Mouse (Mus musculus) intestine, embryonic 15.5 days (tissue): ENCODE results near the gene Orm2. TPM values are rescaled to one million over a fixed set of nuclear protein-coding genes. Genes with fewer than 3 reads are reported as not detected.

Experiments used
- ATAC-seq: fragments of 200-750 bp; cut with Nextera tagmentation; 2 replicates; pipeline ENCODE4 v1.8.0; 2017; ENCODE audit warnings: moderate TSS enrichment, moderate library complexity
- H3K27ac ChIP-seq: fragments of 300-500 bp; sonication (generic); 2 replicates; pipeline ENCODE4 v1.5.1; 2015; ENCODE audit warnings: mild to moderate bottlenecking, inconsistent platforms
- H3K27me3 ChIP-seq: fragments of 300-500 bp; sonication (generic); replicated peaks from 2 replicates; pipeline ENCODE4 v1.6.1; 2015; ENCODE audit warnings: inconsistent platforms
- H3K36me3 ChIP-seq: fragments of 300-500 bp; sonication (generic); 2 replicates; pipeline ENCODE4 v1.6.1; 2015; ENCODE audit warnings: inconsistent platforms
- H3K4me1 ChIP-seq: fragments of 300-500 bp; sonication (generic); replicated peaks from 2 replicates; pipeline ENCODE4 v1.6.1; 2015; ENCODE audit warnings: inconsistent platforms
- H3K4me2 ChIP-seq: fragments of 300-500 bp; sonication (generic); replicated peaks from 2 replicates; pipeline ENCODE4 v1.6.1; 2015; ENCODE audit warnings: mild to moderate bottlenecking, inconsistent platforms
- H3K4me3 ChIP-seq: fragments of 300-500 bp; sonication (generic); replicated peaks from 2 replicates; pipeline ENCODE4 v1.5.1; 2015; ENCODE audit warnings: inconsistent platforms
- H3K9ac ChIP-seq: fragments of 300-500 bp; sonication (generic); 2 replicates; pipeline ENCODE4 v1.6.1; 2015; ENCODE audit warnings: inconsistent platforms
- H3K9me3 ChIP-seq: fragments of 300-500 bp; sonication (generic); 2 replicates; pipeline ENCODE4 v1.6.1; 2016; ENCODE audit warnings: inconsistent platforms
- WGBS: fragments of 180-500 bp; shearing (Covaris S2); methylation state at CpG from one replicate; pipeline ENCODE4 v1.1.7; 2015; 5-methylcytosine and 5-hydroxymethylcytosine counted together
- polyA plus RNA-seq: library from polyadenylated mRNA; unstranded; fragments of >200 nt; fragmentation: Nextera tagmentation; extraction: Ambion mirVana; gene quantifications from 2 replicates; pipeline ENCODE4 v1.2.1, GENCODE M21; 2015

The Orm2 gene
- polyA plus RNA-seq, 1 experiment from 2014 or later: not detected

DNA sequence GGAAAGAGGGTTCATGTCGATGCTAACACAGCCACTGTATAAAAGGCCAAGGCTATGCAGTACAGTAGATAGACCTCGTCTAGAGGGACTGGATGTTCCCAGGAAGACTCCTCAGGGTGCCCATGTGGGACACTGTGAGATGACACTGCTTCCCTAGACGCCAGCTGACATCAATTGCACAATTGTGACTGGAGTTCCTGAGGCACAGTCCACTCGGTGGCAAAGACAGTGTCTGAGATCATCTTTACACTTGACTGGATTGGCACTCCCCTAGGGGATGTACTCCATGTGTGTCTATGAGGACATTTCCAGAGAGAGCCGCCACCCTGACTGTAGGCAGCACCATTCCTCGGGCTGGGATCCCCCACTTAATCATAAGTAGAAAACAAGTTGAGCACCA lies 13.7 kb upstream of the Orm2 start:
- no peak overlapping the region for H3K9ac ChIP-seq
- no peak overlapping the region for H3K4me3 ChIP-seq
- WGBS: 77% methylated on average over 6 of the region's 6 CpGs
- no peak for ATAC-seq
- H3K27me3 ChIP-seq: no peaks in the 10 kb centered on the region
- H3K4me2 ChIP-seq: no peak overlapping the region
- no peaks in the 10 kb centered on the region for H3K4me1 ChIP-seq
- no peak overlapping the region for H3K27ac ChIP-seq
- no peaks in the 10 kb centered on the region for H3K36me3 ChIP-seq
- no peaks in the 10 kb centered on the region for H3K9me3 ChIP-seq

GRCm38 (mm10) chr4:63355877-63356665 lies 6.2 kb upstream of the Orm2 start, which contains the start of gene Orm3:
Gene Orm3, plus strand, starts transcription at chr4:63356162.
- no peak for ATAC-seq
- no peak within 1 kb of the TSS for H3K4me2 ChIP-seq
- 72% methylated on average over 4 of the region's 4 CpGs for WGBS

GRCm38 (mm10) chr4:63356981-63357570 lies 5.2 kb upstream of the Orm2 start:
- H3K27ac ChIP-seq: no peak overlapping the region
- no peak overlapping the region for H3K9ac ChIP-seq
- H3K4me1 ChIP-seq: no peaks in the 10 kb centered on the region
- H3K27me3 ChIP-seq: no peaks in the 10 kb centered on the region
- no peak overlapping the region for H3K4me2 ChIP-seq
- no peaks in the 10 kb centered on the region for H3K9me3 ChIP-seq
- no peak overlapping the region for H3K4me3 ChIP-seq
- ATAC-seq: no peak
- 52% methylated on average over 2 of the region's 2 CpGs for WGBS
- no peaks in the 10 kb centered on the region for H3K36me3 ChIP-seq

More at GRCm38 (mm10) chr4:63355877-63356665, 6.2 kb upstream of the Orm2 start, which contains the start of gene Orm3:
- H3K27ac ChIP-seq: no peak within 1 kb of the TSS
- H3K4me1 ChIP-seq: no peaks in the 10 kb centered on the region
- no peak within 1 kb of the TSS for H3K4me3 ChIP-seq
- H3K9ac ChIP-seq: no peak within 1 kb of the TSS
- no peaks in the 10 kb centered on the region for H3K36me3 ChIP-seq
- no peaks in the 10 kb centered on the region for H3K9me3 ChIP-seq
- H3K27me3 ChIP-seq: no peaks in the 10 kb centered on the region

GRCm38 (mm10) chr4:63359861-63360260 lies 2.4 kb upstream of the Orm2 start:
- Histone ChIP-seq H3K4me1 (no peaks in the 10 kb centered on the region), H3K36me3 (no peaks in the 10 kb centered on the region), H3K4me3 (no peak overlapping the region), H3K9ac (no peak overlapping the region), H3K9me3 (no peaks in the 10 kb centered on the region), H3K4me2 (no peak overlapping the region), H3K27ac (no peak overlapping the region), H3K27me3 (no peaks in the 10 kb centered on the region)
- WGBS: 80% methylated on average over 6 of the region's 6 CpGs
- no peak for ATAC-seq

DNA sequence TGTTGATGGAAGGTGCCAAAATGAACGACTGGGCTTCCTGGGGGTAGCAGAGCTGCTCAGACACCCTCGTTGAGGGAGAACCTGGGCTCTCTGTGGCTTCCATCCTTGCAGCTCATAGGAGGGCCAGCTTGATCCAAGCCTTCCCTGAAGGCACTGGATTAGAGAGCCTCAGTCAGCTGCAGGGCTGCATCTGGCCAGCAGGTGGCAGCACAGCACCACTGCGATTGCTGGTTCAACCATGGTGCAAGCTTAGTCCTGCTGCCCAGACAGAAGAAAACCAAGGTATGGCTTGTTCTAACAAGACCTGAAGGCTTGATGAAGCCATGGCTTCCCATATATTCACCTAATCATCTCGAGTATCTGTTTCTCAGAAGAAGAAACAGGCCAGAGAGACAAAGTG lies 6.3 kb downstream of the Orm2 start:
- H3K27me3 ChIP-seq: no peaks in the 10 kb centered on the region
- H3K4me2 ChIP-seq: no peak overlapping the region
- H3K27ac ChIP-seq: no peak overlapping the region
- no peak overlapping the region for H3K4me3 ChIP-seq
- 21% methylated on average over 4 of the region's 4 CpGs for WGBS
- H3K4me1 ChIP-seq: no peaks in the 10 kb centered on the region
- H3K9ac ChIP-seq: no peak overlapping the region
- ATAC-seq: peak; percentile 72
- H3K9me3 ChIP-seq: no peaks in the 10 kb centered on the region
- peaks cover 19% of the 10 kb centered on the region for H3K36me3 ChIP-seq

DNA sequence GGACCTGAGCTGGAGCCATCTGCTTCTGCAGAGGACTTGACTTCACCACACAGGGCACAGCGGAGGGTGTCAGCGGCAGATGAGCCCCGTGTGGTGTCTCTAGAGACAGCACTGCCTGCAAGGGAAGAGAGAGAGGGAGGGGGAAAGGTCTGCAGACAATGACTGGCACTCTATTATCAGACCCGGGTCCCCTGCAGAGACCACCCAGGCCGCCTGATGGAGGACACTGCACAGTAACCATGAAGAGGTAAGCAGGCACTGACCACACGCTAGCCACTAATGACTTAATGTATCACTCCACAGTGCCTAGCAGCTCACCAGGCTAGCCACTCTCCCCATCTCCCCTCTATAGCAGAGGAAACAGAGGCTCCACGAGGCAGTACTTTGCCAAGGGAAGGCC lies 8.6 kb downstream of the Orm2 start:
- Histone ChIP-seq H3K9me3 (no peaks in the 10 kb centered on the region), H3K4me1 (no peaks in the 10 kb centered on the region), H3K4me2 (no peak overlapping the region), H3K4me3 (no peak overlapping the region), H3K9ac (no peak overlapping the region), H3K27ac (no peak overlapping the region), H3K27me3 (no peaks in the 10 kb centered on the region), H3K36me3 (peaks cover 25% of the 10 kb centered on the region)
- ATAC-seq: no peak
- 56% methylated on average over 7 of the region's 7 CpGs for WGBS

DNA sequence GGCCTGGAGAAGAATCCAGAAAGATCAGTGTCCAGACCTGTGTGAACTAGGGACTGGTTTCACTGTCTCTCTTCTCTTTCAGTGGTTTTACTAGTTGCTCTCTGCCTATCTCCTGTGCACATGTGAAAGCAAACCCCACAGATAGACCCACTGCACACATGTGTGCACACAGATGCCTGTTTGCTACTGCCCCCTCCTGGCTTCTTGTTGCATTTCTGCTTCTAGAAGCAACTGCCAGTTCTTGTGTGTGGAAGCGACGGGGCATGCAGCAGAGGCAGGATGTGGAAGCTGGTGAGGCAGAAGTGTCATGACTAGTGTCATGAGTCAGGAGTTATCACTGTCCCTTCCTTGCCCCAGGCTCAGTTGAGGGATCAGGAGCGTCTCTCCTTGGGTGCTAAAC lies 9.6 kb downstream of the Orm2 start:
- no peak for ATAC-seq
- H3K9me3 ChIP-seq: no peaks in the 10 kb centered on the region
- H3K4me3 ChIP-seq: no peak overlapping the region
- no peaks in the 10 kb centered on the region for H3K27me3 ChIP-seq
- peaks cover 32% of the 10 kb centered on the region for H3K36me3 ChIP-seq
- 62% methylated on average over 3 of the region's 3 CpGs for WGBS
- H3K4me1 ChIP-seq: no peaks in the 10 kb centered on the region
- H3K4me2 ChIP-seq: no peak overlapping the region
- no peak overlapping the region for H3K9ac ChIP-seq
- H3K27ac ChIP-seq: no peak overlapping the region

DNA sequence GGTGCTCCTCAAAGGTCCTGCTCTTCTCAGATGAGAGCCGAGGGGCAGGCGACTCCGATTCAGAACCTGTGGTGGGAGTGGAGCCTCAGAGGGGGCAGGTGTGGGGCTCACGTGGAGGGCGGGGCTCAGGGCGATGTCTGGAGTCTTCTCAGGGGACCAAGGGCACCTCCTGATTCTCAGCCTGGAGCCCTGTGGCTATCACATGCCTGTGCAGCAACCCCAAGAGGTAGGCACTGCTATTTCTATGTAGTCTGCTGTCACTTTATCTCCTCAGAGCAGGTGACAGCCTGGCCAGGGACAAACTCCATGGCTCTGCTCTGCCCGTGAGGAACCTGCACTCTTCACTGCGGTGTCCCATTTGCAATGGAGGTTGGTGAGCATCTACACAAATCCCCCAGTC lies 11.2 kb downstream of the Orm2 start:
- ATAC-seq: no peak
- WGBS: 90% methylated on average over 8 of the region's 8 CpGs
- Histone ChIP-seq H3K27me3 (no peaks in the 10 kb centered on the region), H3K4me1 (no peaks in the 10 kb centered on the region), H3K36me3 (peaks cover 29% of the 10 kb centered on the region), H3K4me2 (no peak overlapping the region), H3K9me3 (no peaks in the 10 kb centered on the region), H3K9ac (no peak overlapping the region), H3K4me3 (no peak overlapping the region), H3K27ac (no peak overlapping the region)

DNA sequence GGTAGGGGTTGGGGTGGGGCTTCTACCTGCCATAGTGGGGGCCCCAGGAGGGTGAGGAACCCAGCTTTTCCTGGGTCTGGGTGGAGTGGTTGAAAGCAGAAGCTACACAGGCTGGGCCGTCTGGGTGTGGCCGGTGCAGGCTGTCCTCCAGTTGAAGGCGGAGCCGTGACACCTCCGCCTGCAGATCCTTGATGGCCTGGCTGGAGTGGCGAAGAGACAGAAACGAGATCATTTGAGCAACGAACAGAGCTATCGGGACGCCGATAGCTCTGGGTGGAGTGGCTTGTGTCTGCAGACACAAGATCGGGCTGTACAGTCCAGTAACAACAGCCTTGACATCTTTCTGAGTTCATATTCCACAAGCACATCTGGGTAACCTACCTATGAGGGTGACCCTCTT lies 12.1 kb downstream of the Orm2 start:
- Histone ChIP-seq H3K4me1 (no peaks in the 10 kb centered on the region), H3K4me2 (no peak overlapping the region), H3K27ac (no peak overlapping the region), H3K27me3 (no peaks in the 10 kb centered on the region), H3K36me3 (peaks cover 31% of the 10 kb centered on the region), H3K4me3 (no peak overlapping the region), H3K9me3 (no peaks in the 10 kb centered on the region), H3K9ac (no peak overlapping the region)
- peak; percentile 58 for ATAC-seq
- 71% methylated on average over 12 of the region's 12 CpGs for WGBS

- 63% methylated on average over 1 of the region's 1 CpGs for WGBS
- peaks cover 29% of the 10 kb centered on the region for H3K36me3 ChIP-seq
- H3K27me3 ChIP-seq: no peaks in the 10 kb centered on the region
- no peaks in the 10 kb centered on the region for H3K4me1 ChIP-seq
- H3K9ac ChIP-seq: no peak overlapping the region
- H3K4me2 ChIP-seq: no peak overlapping the region
- no peaks in the 10 kb centered on the region for H3K9me3 ChIP-seq
- no peak overlapping the region for H3K27ac ChIP-seq
- H3K4me3 ChIP-seq: no peak overlapping the region
- no peak for ATAC-seq
Observed at GRCm38 (mm10) chr4:63375367-63375766, 13.1 kb downstream of the Orm2 start.

DNA sequence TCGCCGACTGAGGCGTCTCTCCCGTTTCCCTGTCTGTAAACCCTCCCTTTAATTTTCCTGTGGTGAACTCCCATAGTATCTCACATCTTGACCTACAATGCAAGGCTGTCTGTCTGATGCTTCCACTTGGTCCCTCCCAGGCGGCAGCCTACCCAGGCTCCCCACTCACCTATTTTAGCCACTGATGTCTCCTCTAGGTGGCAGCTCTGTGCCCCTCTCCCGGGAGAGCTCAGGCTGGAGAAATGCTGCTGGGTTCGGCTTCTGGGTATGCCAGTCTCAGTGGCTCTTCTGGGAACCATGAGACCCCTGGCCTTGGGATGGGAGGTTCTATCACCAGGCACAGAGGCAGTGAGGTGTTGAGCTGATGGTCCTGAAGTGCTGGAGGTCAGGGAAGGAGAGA lies 15.2 kb downstream of the Orm2 start:
- Histone ChIP-seq H3K9ac (no peak overlapping the region), H3K27me3 (no peaks in the 10 kb centered on the region), H3K4me1 (no peaks in the 10 kb centered on the region), H3K27ac (no peak overlapping the region), H3K36me3 (peaks cover 38% of the 10 kb centered on the region), H3K4me2 (no peak overlapping the region), H3K9me3 (no peaks in the 10 kb centered on the region), H3K4me3 (no peak overlapping the region)
- no peak for ATAC-seq
- WGBS: 69% methylated on average over 7 of the region's 7 CpGs

DNA sequence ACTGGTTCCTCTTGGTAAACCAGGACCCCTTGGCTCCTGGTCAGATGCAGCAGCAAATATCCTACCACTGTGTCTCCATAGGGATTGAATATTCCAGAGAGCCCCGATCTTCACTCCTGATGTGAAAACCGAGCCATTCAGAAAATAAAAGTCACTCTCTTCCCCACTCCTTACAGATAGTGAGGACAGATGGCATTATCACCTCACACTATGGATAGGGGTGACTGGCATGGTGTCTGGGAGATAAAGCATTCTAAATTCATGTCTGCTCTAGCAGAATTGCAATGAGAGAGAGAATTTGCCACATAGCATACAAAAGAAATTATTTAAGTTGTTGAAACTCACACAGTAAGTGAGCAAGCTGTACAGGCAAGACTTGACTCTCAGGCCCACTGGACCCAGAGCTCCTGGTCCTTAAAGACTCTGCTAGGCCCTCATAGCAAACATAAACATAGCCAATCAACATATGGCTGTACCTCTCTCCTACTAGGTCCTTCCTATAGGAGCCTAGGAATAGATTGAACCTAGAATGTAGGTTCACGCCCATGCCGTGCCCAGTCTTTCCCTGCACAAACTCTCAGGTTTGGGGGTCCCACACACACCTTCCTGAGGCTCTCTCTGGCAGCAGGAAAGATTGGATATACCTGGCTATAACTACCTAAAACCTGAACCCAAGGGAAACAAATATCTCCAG lies 20.6 kb downstream of the Orm2 start:
- Histone ChIP-seq H3K27me3 (no peaks in the 10 kb centered on the region), H3K9ac (no peak overlapping the region), H3K36me3 (peaks cover 19% of the 10 kb centered on the region), H3K27ac (no peak overlapping the region), H3K4me2 (no peak overlapping the region), H3K9me3 (no peaks in the 10 kb centered on the region), H3K4me3 (no peak overlapping the region), H3K4me1 (no peaks in the 10 kb centered on the region)
- ATAC-seq: no peak
- WGBS: 87% methylated on average over 4 of the region's 4 CpGs
